Mouse (Mus musculus): ENCODE data around the gene Gm20815. TPM values are rescaled to one million over a fixed set of nuclear protein-coding genes. Genes with fewer than 3 reads are reported as not detected.
"Not testable (repeated sequence)": the region's sequence is repeated elsewhere in the genome, so short reads cannot be mapped to it uniquely, and the experiment has no call there.

The Gm20815 gene
- polyA plus RNA-seq (2014; fragmentation: Nextera tagmentation; extraction: Ambion mirVana): not detected in 2 replicates

GRCm38 (mm10) chrY:8835069-8835468 lies at the start of gene Gm20815:
Gene Gm20815, minus strand, starts transcription at chrY:8835169.
- no CpG with 5 or more reads among the region's 4 CpGs for WGBS
- DNase-seq (ENCODE audit: low spot score); H3K27me3 ChIP-seq (replicated peaks; ENCODE audit: control insufficient read depth, insufficient read depth, low read length); H3K4me2 ChIP-seq (ENCODE audit: low read depth, low read length); H3K27ac ChIP-seq (replicated peaks; ENCODE audit: low read depth, low read length); H3K9me3 ChIP-seq (ENCODE audit: control insufficient read depth, low read length); H3K9ac ChIP-seq (ENCODE audit: low read depth, low read length); H3K36me3 ChIP-seq (ENCODE audit: control insufficient read depth, insufficient read depth, low read length); H3K4me3 ChIP-seq (ENCODE audit: low read depth, low read length); H3K4me1 ChIP-seq (ENCODE audit: control insufficient read depth, insufficient read depth, low read length); ATAC-seq (ENCODE audit: low read depth): not testable (repeated sequence)

Measured in embryonic facial prominence, embryonic 14.5 days (tissue).